Mouse (Mus musculus) fibroblast of lung, adult 2 months (primary cell): ENCODE measurements around the gene Rps15.
"Not testable (repeated sequence)": the region's sequence is repeated elsewhere in the genome, so short reads cannot be mapped to it uniquely, and the experiment has no call there.

Experiments
- DNase-seq: peaks from one replicate; pipeline ENCODE4 v3.0.0-alpha.2; 2011; ENCODE audit warnings: low read depth

Rps15 gene

GRCm38 (mm10) chr10:80292251-80293146, at the start of gene Rps15:
TSS of gene Rps15 (plus strand) at chr10:80292453.
- peak; percentile 92 for DNase-seq

- DNase-seq, result no peak
Measured at GRCm38 (mm10) chr10:80242607-80243006, 49.6 kb upstream of the Rps15 start.

GRCm38 (mm10) chr10:80244791-80245399, 47.4 kb upstream of the Rps15 start:
- DNase-seq, result no peak

- no peak for DNase-seq
Measured at GRCm38 (mm10) chr10:80245600-80245999, 46.7 kb upstream of the Rps15 start.

GRCm38 (mm10) chr10:80247849-80248248, 44.4 kb upstream of the Rps15 start:
- DNase-seq, result no peak

- DNase-seq, result not testable (repeated sequence)
Measured at GRCm38 (mm10) chr10:80248437-80248836, 43.8 kb upstream of the Rps15 start.

- peak; percentile 88 for DNase-seq
Measured at GRCm38 (mm10) chr10:80248971-80249640, 43.1 kb upstream of the Rps15 start, which contains the start of gene Ndufs7. TSS of gene Ndufs7 (plus strand) at chr10:80249121.

GRCm38 (mm10) chr10:80250059-80250458, 42.2 kb upstream of the Rps15 start:
- DNase-seq, result no peak

- DNase-seq, result no peak
Measured at GRCm38 (mm10) chr10:80250573-80250972, 41.7 kb upstream of the Rps15 start.

GRCm38 (mm10) chr10:80252011-80252410, 40.2 kb upstream of the Rps15 start:
- no peak for DNase-seq

GRCm38 (mm10) chr10:80252493-80253274, 39.6 kb upstream of the Rps15 start:
- no peak for DNase-seq

- no peak for DNase-seq
Measured at GRCm38 (mm10) chr10:80253551-80253950, 38.7 kb upstream of the Rps15 start.

- no peak for DNase-seq
Measured at GRCm38 (mm10) chr10:80254331-80255297, 37.6 kb upstream of the Rps15 start.

- DNase-seq, result no peak
Measured at GRCm38 (mm10) chr10:80255881-80256535, 36.2 kb upstream of the Rps15 start.

- DNase-seq, result no peak
Measured at GRCm38 (mm10) chr10:80257936-80258335, 34.3 kb upstream of the Rps15 start.

- DNase-seq, result no peak
Measured at GRCm38 (mm10) chr10:80258752-80259462, 33.3 kb upstream of the Rps15 start.

- DNase-seq, result no peak
Measured at GRCm38 (mm10) chr10:80259463-80259805, 32.8 kb upstream of the Rps15 start.

- peak; percentile 61 for DNase-seq
Measured at GRCm38 (mm10) chr10:80259861-80260641, 32.2 kb upstream of the Rps15 start.
